Mouse (Mus musculus) stomach, postnatal 0 days (tissue): Measurements from ENCODE around the gene Sec11a.

ENCODE experiments used
- CTCF ChIP-seq: IDR thresholded peaks from 2 replicates; pipeline ENCODE4 v1.5.1; 2016; ENCODE audit warnings: antibody characterized with exemption, low read depth, mild to moderate bottlenecking, moderate library complexity
- EP300 ChIP-seq: optimal IDR thresholded peaks from 2 replicates; pipeline ENCODE3; 2016; ENCODE audit warnings: antibody characterized with exemption

DNA sequence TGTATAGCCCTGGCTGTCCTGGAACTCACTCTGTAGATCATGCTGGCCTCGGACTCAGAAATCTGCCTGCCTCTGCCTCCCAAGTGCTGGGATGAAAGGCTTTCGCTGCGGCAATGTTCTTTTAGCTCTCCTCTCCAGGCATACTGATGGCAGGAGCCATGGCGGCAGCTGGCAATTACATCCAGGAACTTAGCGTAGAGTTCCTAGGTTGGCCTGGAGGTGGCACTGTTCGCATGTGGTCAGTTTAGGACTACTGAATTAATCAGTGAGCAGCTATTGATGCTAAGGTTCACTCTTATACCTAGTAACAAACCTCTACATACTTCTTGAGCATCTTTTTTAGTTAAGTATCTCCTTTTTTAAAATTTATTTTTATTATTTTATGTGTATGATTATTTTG is 90.4 kb downstream of the Sec11a start:
- TF ChIP-seq EP300: no peak
- TF ChIP-seq CTCF: peak; percentile 91
